Mouse (Mus musculus) adrenal gland, postnatal 4 days (tissue): ENCODE data around the gene Chrnb1. TPM values are rescaled to one million over a fixed set of nuclear protein-coding genes. Genes with fewer than 3 reads are reported as not detected.

Experiments used
- DNase-seq, 2 experiments: peaks; one replicate each; pipeline ENCODE4 v3.0.0; 2021 to 2022; ENCODE audit warnings: low spot score in 2 of 2, mixed read lengths in 2 of 2
- long read RNA-seq, 2 experiments: library from polyadenylated mRNA; stranded (forward); transcript quantifications; one replicate each; pipeline ENCODE4 v2.0.0; 2021
- total RNA-seq, 2 experiments: library from RNA; stranded (reverse); gene quantifications; 2 replicates each; pipeline ENCODE4 v1.2.3; 2021

Gene Chrnb1
- 1 to 10 TPM; 3.6 to 4.0 TPM for total RNA-seq
- long read RNA-seq, experiment 1, partial matches to known transcripts, result 0 of 1 reads
- long read RNA-seq, experiment 1, other reads (novel, unspliced or antisense), result 0 of 1 reads
- long read RNA-seq, experiment 2, partial matches to known transcripts, result 0 of 1 reads
- long read RNA-seq, experiment 2, other reads (novel, unspliced or antisense), result 1 of 1 reads

- DNase-seq, result peak; percentile 63 to 83
Observed at GRCm38 (mm10) chr11:69795168-69795982, at the start of gene Chrnb1. TSS of gene Chrnb1 (minus strand) at chr11:69795943.

- DNase-seq, result no peak
Observed at GRCm38 (mm10) chr11:69838714-69839104, 43.0 kb upstream of the Chrnb1 start.

- peak; percentile 76 to 88 for DNase-seq
Observed at GRCm38 (mm10) chr11:69837952-69838713, 42.4 kb upstream of the Chrnb1 start, which contains the start of gene Tmem256. TSS of gene Tmem256 (plus strand) at chr11:69838514.

GRCm38 (mm10) chr11:69837604-69837951 lies 41.8 kb upstream of the Chrnb1 start, which contains the start of gene Nlgn2:
TSS of gene Nlgn2 (minus strand) at chr11:69837784.
- DNase-seq, result no peak

- no peak for DNase-seq
Observed at GRCm38 (mm10) chr11:69836703-69837576, 41.2 kb upstream of the Chrnb1 start.

- no peak for DNase-seq
Observed at GRCm38 (mm10) chr11:69835966-69836335, 40.2 kb upstream of the Chrnb1 start.

- DNase-seq, result no peak
Observed at GRCm38 (mm10) chr11:69835326-69835965, 39.7 kb upstream of the Chrnb1 start.

GRCm38 (mm10) chr11:69834001-69834549 lies 38.3 kb upstream of the Chrnb1 start:
- DNase-seq, result no peak

- no peak for DNase-seq
Observed at GRCm38 (mm10) chr11:69833554-69833953, 37.8 kb upstream of the Chrnb1 start.

GRCm38 (mm10) chr11:69828832-69829231 lies 33.1 kb upstream of the Chrnb1 start:
- DNase-seq, result no peak

- no peak for DNase-seq
Observed at GRCm38 (mm10) chr11:69823456-69823855, 27.7 kb upstream of the Chrnb1 start.

- DNase-seq, result no peak
Observed at GRCm38 (mm10) chr11:69822080-69822479, 26.3 kb upstream of the Chrnb1 start, which contains the start of gene Spem1. TSS of gene Spem1 (minus strand) at chr11:69822180.

- no peak for DNase-seq
Observed at GRCm38 (mm10) chr11:69818871-69819270, 23.1 kb upstream of the Chrnb1 start.

GRCm38 (mm10) chr11:69818365-69818764 lies 22.6 kb upstream of the Chrnb1 start, which contains the start of gene Spem2:
TSS of gene Spem2 (minus strand) at chr11:69818465.
- DNase-seq, result no peak

GRCm38 (mm10) chr11:69816520-69816919 lies 20.8 kb upstream of the Chrnb1 start:
- DNase-seq, result no peak

- no peak for DNase-seq
Observed at GRCm38 (mm10) chr11:69815155-69815554, 19.4 kb upstream of the Chrnb1 start, which contains the start of gene Gm39566. TSS of gene Gm39566 (minus strand) at chr11:69815298.

- DNase-seq, result no peak
Observed at GRCm38 (mm10) chr11:69810280-69810679, 14.5 kb upstream of the Chrnb1 start.

- no peak for DNase-seq
Observed at GRCm38 (mm10) chr11:69807641-69808040, 11.9 kb upstream of the Chrnb1 start.

GRCm38 (mm10) chr11:69806378-69806777 lies 10.6 kb upstream of the Chrnb1 start:
- DNase-seq, result no peak
